Mouse (Mus musculus) MEL (cell line): Measurements from ENCODE around the gene Tdrd7. TPM values are rescaled to one million over a fixed set of nuclear protein-coding genes. Genes with fewer than 3 reads are reported as not detected.

Source experiments
- DNase-seq: peaks from one replicate; pipeline ENCODE4 v3.0.0; 2011; ENCODE audit warnings: low read depth, low spot score
- H3K27ac ChIP-seq: 2 replicates; pipeline ENCODE4 v1.5.1; 2012; ENCODE audit warnings: low read depth, mild to moderate bottlenecking, control low read depth, low read length, moderate library complexity; ENCODE audit not compliant: control insufficient read depth
- H3K27me3 ChIP-seq, 2 experiments: fragments of 150-350 bp in 1 of 2; sonication (generic) in 1 of 2; 2 replicates each; pipeline ENCODE4 v1.6.1; 2012; ENCODE audit warnings: low read length in 2 of 2, mild to moderate bottlenecking in 2 of 2, improper control_type of control experiment in 1 of 2, moderate library complexity in 1 of 2; ENCODE audit not compliant: insufficient read depth in 2 of 2, control insufficient read depth in 1 of 2
- H3K36me3 ChIP-seq, 2 experiments: 2 replicates each; pipeline ENCODE4 v1.6.1; 2012 to 2014; ENCODE audit warnings: low read length in 2 of 2, improper control_type of control experiment in 1 of 2, inconsistent platforms in 1 of 2, mild to moderate bottlenecking in 1 of 2; ENCODE audit not compliant: insufficient read depth in 2 of 2, control insufficient read depth in 1 of 2
- H3K4me1 ChIP-seq, 2 experiments: fragments of 150-350 bp in 1 of 2; sonication (generic) in 1 of 2; 2 replicates each; pipeline ENCODE4 v1.6.1; 2012; ENCODE audit warnings: low read length in 2 of 2, improper control_type of control experiment in 1 of 2, mild to moderate bottlenecking in 1 of 2; ENCODE audit not compliant: insufficient read depth in 2 of 2, control insufficient read depth in 1 of 2
- H3K4me3 ChIP-seq, 2 experiments: fragments of 150-350 bp in 1 of 2; sonication (generic) in 1 of 2; 2 replicates each; pipeline ENCODE4 v1.5.1; 2012; ENCODE audit warnings: low read depth in 2 of 2, low read length in 2 of 2, mild to moderate bottlenecking in 2 of 2, moderate library complexity in 2 of 2, control low read depth in 1 of 2, improper control_type of control experiment in 1 of 2; ENCODE audit not compliant: control insufficient read depth in 1 of 2, insufficient read depth in 1 of 2
- H3K79me2 ChIP-seq: 2 replicates; pipeline ENCODE4 v1.6.1; 2012; ENCODE audit warnings: mild to moderate bottlenecking, low read length, moderate library complexity; ENCODE audit not compliant: control insufficient read depth, poor library complexity, insufficient read depth
- H3K9ac ChIP-seq: 2 replicates; pipeline ENCODE4 v1.6.1; 2012; ENCODE audit warnings: low read depth, mild to moderate bottlenecking, control low read depth, low read length, moderate library complexity; ENCODE audit not compliant: control insufficient read depth, poor library complexity, severe bottlenecking
- H3K9me3 ChIP-seq: fragments of 150-350 bp; sonication (generic); replicated peaks from 2 replicates; pipeline ENCODE4 v1.6.1; 2012; ENCODE audit warnings: mild to moderate bottlenecking, low read length, improper control_type of control experiment, moderate library complexity; ENCODE audit not compliant: insufficient read depth
- CHD1 ChIP-seq: IDR thresholded peaks from 2 replicates; pipeline ENCODE4 v1.6.1; 2012; ENCODE audit warnings: low read depth, mild to moderate bottlenecking, inconsistent platforms, low read length, improper control_type of control experiment
- E2F4 ChIP-seq: IDR thresholded peaks from 2 replicates; pipeline ENCODE4 v1.6.1; 2011; ENCODE audit warnings: low read depth, low read length, improper control_type of control experiment, borderline replicate concordance
- ELF1 ChIP-seq: IDR thresholded peaks from 2 replicates; pipeline ENCODE4 v1.6.1; 2014; ENCODE audit warnings: low read depth, mild to moderate bottlenecking, inconsistent platforms, low read length, improper control_type of control experiment, moderate library complexity
- EP300 ChIP-seq, 2 experiments: IDR thresholded peaks; 2 replicates each; pipeline ENCODE4 v1.6.1; 2011; ENCODE audit warnings: improper control_type of control experiment in 2 of 2, low read length in 2 of 2, low read depth in 1 of 2, mild to moderate bottlenecking in 1 of 2
- ETS1 ChIP-seq: IDR thresholded peaks from 2 replicates; pipeline ENCODE4 v1.6.1; 2012; ENCODE audit warnings: low read depth, mild to moderate bottlenecking, inconsistent platforms, low read length, improper control_type of control experiment, moderate library complexity
- HCFC1 ChIP-seq: IDR thresholded peaks from 2 replicates; pipeline ENCODE4 v1.6.1; 2012; ENCODE audit warnings: low read depth, mild to moderate bottlenecking, inconsistent platforms, low read length, improper control_type of control experiment, moderate library complexity
- KAT2A ChIP-seq: conservative IDR thresholded peaks from 2 replicates; pipeline ENCODE4 v1.6.1; 2012; ENCODE audit warnings: low read depth, low read length, improper control_type of control experiment, inconsistent platforms
- MAZ ChIP-seq: IDR thresholded peaks from 2 replicates; pipeline ENCODE4 v1.6.1; 2012; ENCODE audit warnings: low read depth, mild to moderate bottlenecking, inconsistent platforms, low read length, improper control_type of control experiment
- MEF2A ChIP-seq: IDR thresholded peaks from 2 replicates; pipeline ENCODE4 v1.6.1; 2014; ENCODE audit warnings: low read depth, mild to moderate bottlenecking, inconsistent platforms, low read length, improper control_type of control experiment; ENCODE audit not compliant: poor library complexity, insufficient replicate concordance, severe bottlenecking; ENCODE audit errors: extremely low read depth
- MXI1 ChIP-seq: IDR thresholded peaks from 2 replicates; pipeline ENCODE4 v1.6.1; 2011; ENCODE audit warnings: mild to moderate bottlenecking, low read depth, low read length, improper control_type of control experiment
- MYB ChIP-seq: IDR thresholded peaks from 2 replicates; pipeline ENCODE4 v1.6.1; 2011; ENCODE audit warnings: mild to moderate bottlenecking, low read depth, low read length, improper control_type of control experiment
- MYC ChIP-seq: IDR thresholded peaks from 2 replicates; pipeline ENCODE4 v1.6.1; 2011; ENCODE audit warnings: low read depth, mild to moderate bottlenecking, low read length, improper control_type of control experiment, moderate library complexity
- NELFE ChIP-seq: IDR thresholded peaks from 2 replicates; pipeline ENCODE4 v1.6.1; 2011; ENCODE audit warnings: low read depth, low read length, improper control_type of control experiment
- NRF1 ChIP-seq: IDR thresholded peaks from 2 replicates; pipeline ENCODE4 v1.6.1; 2014; ENCODE audit warnings: low read depth, mild to moderate bottlenecking, inconsistent platforms, low read length, improper control_type of control experiment, moderate library complexity; ENCODE audit not compliant: poor library complexity, insufficient read depth, severe bottlenecking
- POLR2A ChIP-seq, 2 experiments: IDR thresholded peaks; 2 replicates each; pipeline ENCODE4 v1.6.1; 2011 to 2012; ENCODE audit warnings: low read length in 2 of 2, mild to moderate bottlenecking in 2 of 2, control low read depth in 1 of 2, improper control_type of control experiment in 1 of 2, low read depth in 1 of 2, moderate library complexity in 1 of 2; ENCODE audit not compliant: control insufficient read depth in 1 of 2, insufficient read depth in 1 of 2, poor library complexity in 1 of 2
- POLR2AphosphoS2 ChIP-seq: IDR thresholded peaks from 2 replicates; pipeline ENCODE4 v1.6.1; 2011; ENCODE audit warnings: low read length, improper control_type of control experiment
- POLR2AphosphoS5 ChIP-seq: IDR thresholded peaks from 2 replicates; pipeline ENCODE4 v1.6.1; 2012; ENCODE audit warnings: low read depth, borderline replicate concordance, mild to moderate bottlenecking, inconsistent platforms, low read length, moderate library complexity, mixed read lengths
- TAL1 ChIP-seq: IDR thresholded peaks from 2 replicates; pipeline ENCODE4 v1.6.1; 2012; ENCODE audit warnings: mild to moderate bottlenecking, inconsistent platforms, low read length, moderate library complexity, mixed read lengths
- TCF12 ChIP-seq: IDR thresholded peaks from 2 replicates; pipeline ENCODE4 v1.6.1; 2014; ENCODE audit warnings: low read depth, mild to moderate bottlenecking, inconsistent platforms, low read length, improper control_type of control experiment, moderate library complexity
- USF1 ChIP-seq: IDR thresholded peaks from 2 replicates; pipeline ENCODE4 v1.6.1; 2014; ENCODE audit warnings: low read depth, mild to moderate bottlenecking, inconsistent platforms, low read length, improper control_type of control experiment, moderate library complexity
- ZNF384 ChIP-seq: IDR thresholded peaks from 2 replicates; pipeline ENCODE4 v1.6.1; 2012; ENCODE audit warnings: low read depth, mild to moderate bottlenecking, inconsistent platforms, low read length, improper control_type of control experiment
- polyA plus RNA-seq, 2 experiments: library from polyadenylated mRNA; stranded (reverse) in 1 of 2; unstranded in 1 of 2; fragments of >175 nt in 1 of 2; fragments of >200 nt in 1 of 2; gene quantifications; 2 replicates each; pipeline versions ENCODE4 v1.2.1 to v1.2.4; 2012; ENCODE audit warnings: low replicate concordance in 2 of 2, low read depth in 1 of 2; ENCODE audit not compliant: insufficient read length in 2 of 2, insufficient read depth in 1 of 2, missing spikeins in 1 of 2
- total RNA-seq: library from RNA; depleted of rRNA; stranded (reverse); fragments of 300-350 nt; gene quantifications from 2 replicates; pipeline ENCODE4 v1.2.3, GENCODE M21; 2012

The Tdrd7 gene
- total and polyA plus RNA-seq, 3 experiments, result 7.7 to 11.9 TPM; not detected in 1

- 0 out of 2 replicates have a peak, but pooled peaks have one; percentile 24 for TF ChIP-seq HCFC1
- TF ChIP-seq CHD1, result no peak
- TF ChIP-seq TAL1, result peak; percentile 96
- no peak for TF ChIP-seq POLR2AphosphoS5
- peak; percentile 88 for TF ChIP-seq ZNF384
- TF ChIP-seq MEF2A, result no peak
- no peak for TF ChIP-seq NELFE
- TF ChIP-seq E2F4, result no peak
- no peak for TF ChIP-seq NRF1
- no peak for TF ChIP-seq ELF1
- no peak for TF ChIP-seq MAZ
- peak; percentile 37; the same call in 1 of the 2 replicates for TF ChIP-seq MYC
- 0 out of 2 replicates have a peak, but pooled peaks have one; percentile 6 for TF ChIP-seq MYB
- no peak for TF ChIP-seq POLR2AphosphoS2
- peak; percentile 88 for TF ChIP-seq TCF12
- TF ChIP-seq USF1, result no peak
- TF ChIP-seq MXI1, result peak; percentile 46
- TF ChIP-seq EP300 (IDR thresholded peaks at IDR 0.05; ENCODE audit: low read depth in 1 of 2, low read length in 2 of 2), result peak; percentile 79 to 81
- peak; percentile 89 for TF ChIP-seq ETS1
- no peak for TF ChIP-seq POLR2A (IDR thresholded peaks at IDR 0.05; ENCODE audit: control insufficient read depth in 1 of 2, insufficient read depth in 1 of 2, low read depth in 1 of 2, low read length in 2 of 2, poor library complexity in 1 of 2)
- TF ChIP-seq KAT2A, result no peak
These were observed 57.9 kb downstream of the Tdrd7 start (continued) for GRCm38 (mm10) chr4:46023021-46023481.

- H3K4me3 ChIP-seq, result no peak overlapping the region
- H3K9me3 ChIP-seq, result no peaks in the 10 kb centered on the region
- no peak overlapping the region for H3K9ac ChIP-seq
- H3K27me3 ChIP-seq, result no peaks in the 10 kb centered on the region
- peaks cover 0 to 8% of the 10 kb centered on the region in 2 experiments; a peak in 2 of 4 replicates for H3K36me3 ChIP-seq
- peaks cover 0 to 6% of the 10 kb centered on the region in 2 experiments; a peak in 3 of 4 replicates for H3K4me1 ChIP-seq
- H3K27ac ChIP-seq, result no peak overlapping the region
- no peak for TF ChIP-seq ETS1
- TF ChIP-seq, all 39 proteins: peak for 0
- DNase-seq, result no peak
- no peaks in the 10 kb centered on the region for H3K79me2 ChIP-seq
These were observed 60.8 kb downstream of the Tdrd7 start for GRCm38 (mm10) chr4:46025893-46026292.
